8 mouse cellular contexts compared by ENCODE assay signal in genomic region chr3:84324478-84324877, GRCm38 (mm10). TPM values are rescaled to one million over a fixed set of nuclear protein-coding genes. Genes with fewer than 3 reads are reported as not detected.
DNase-seq lines count a peak whose midpoint lies in the region; ATAC-seq and TF ChIP-seq lines count a peak whose summit lies in the region.

No protein-coding gene starts in this region.

- WGBS in kidney, embryonic 14.5 days: 23% methylated on average over 3 of the region's 3 CpGs
- WGBS in liver, embryonic 14.5 days (ENCODE audit: insufficient replicate concordance): 4% methylated on average over 3 of the region's 3 CpGs

- peak overlapping the region; percentile 83 for H3K27ac ChIP-seq in kidney, embryonic 14.5 days (ENCODE audit: low read depth, low read length)
- H3K27ac ChIP-seq in liver, embryonic 14.5 days: no peak overlapping the region

- peak overlapping the region; percentile 25; the same call in 1 of the 2 replicates for H3K4me2 ChIP-seq in kidney, embryonic 14.5 days (replicated peaks; ENCODE audit: low read depth, low read length)
- H3K4me2 ChIP-seq in liver, embryonic 14.5 days (ENCODE audit: low read depth): peak overlapping the region; percentile 14

- no peaks in the 10 kb centered on the region for H3K4me1 ChIP-seq in kidney, embryonic 14.5 days (ENCODE audit: control insufficient read depth, insufficient read depth, low read length)
- peaks cover 0 to 13% of the 10 kb centered on the region in 2 experiments; a peak in 2 of 4 replicates for H3K4me1 ChIP-seq in liver, embryonic 14.5 days (replicated peaks; ENCODE audit: control insufficient read depth in 2 of 2, insufficient read depth in 2 of 2, low read length in 1 of 2)

- no peaks in the 10 kb centered on the region for H3K27me3 ChIP-seq in kidney, embryonic 14.5 days (ENCODE audit: control insufficient read depth, insufficient read depth, low read length)
- H3K27me3 ChIP-seq in liver, embryonic 14.5 days (ENCODE audit: control insufficient read depth, insufficient read depth, low read length): no peaks in the 10 kb centered on the region

- no peaks in the 10 kb centered on the region for H3K36me3 ChIP-seq in kidney, embryonic 14.5 days (ENCODE audit: control insufficient read depth, insufficient read depth, low read length)
- H3K36me3 ChIP-seq in liver, embryonic 14.5 days (replicated peaks; ENCODE audit: control insufficient read depth, insufficient read depth, low read depth): no peaks in the 10 kb centered on the region

- peak overlapping the region; percentile 18; the same call in 1 of the 2 replicates for H3K9ac ChIP-seq in kidney, embryonic 14.5 days (ENCODE audit: low read depth, low read length)
- H3K9ac ChIP-seq in liver, embryonic 14.5 days (replicated peaks): no peak overlapping the region

- TF ChIP-seq CTCF in liver, embryonic 14.5 days (IDR thresholded peaks at IDR 0.05; ENCODE audit: low read depth): no peak

- no peak for TF ChIP-seq EP300 in liver, embryonic 14.5 days (IDR thresholded peaks at IDR 0.05; ENCODE audit: low read depth)

- no peak for DNase-seq in kidney, adult 11 months
- DNase-seq in NIH3T3 (ENCODE audit: low read depth): peak; percentile 77
- DNase-seq in induced T-regulatory cell, adult 2 months (ENCODE audit: low read depth): peak; percentile 73
- DNase-seq in liver, embryonic 14.5 days (ENCODE audit: low read depth in 3 of 3, low spot score in 3 of 3): no peak
- no peak for DNase-seq in natural killer cell, adult 2 months (ENCODE audit: low spot score in 2 of 2)
- DNase-seq in cerebellum, postnatal 14 days: no peak
- DNase-seq in testis, postnatal 14 days (ENCODE audit: low spot score): no peak

- ATAC-seq in kidney, embryonic 14.5 days (ENCODE audit: low FRiP score, low TSS enrichment): no peak
- peak; percentile 48; the same call in 1 of the 2 replicates for ATAC-seq in liver, embryonic 14.5 days (ENCODE audit: insufficient read depth)

- H3K9me3 ChIP-seq in kidney, embryonic 14.5 days (ENCODE audit: control insufficient read depth, low read length): no peaks in the 10 kb centered on the region
- H3K9me3 ChIP-seq in liver, embryonic 14.5 days (ENCODE audit: control insufficient read depth, low read length): no peaks in the 10 kb centered on the region

- H3K4me3 ChIP-seq in kidney, embryonic 14.5 days (ENCODE audit: low read length): no peak overlapping the region
- no peak overlapping the region for H3K4me3 ChIP-seq in liver, embryonic 14.5 days (ENCODE audit: insufficient read depth in 1 of 2, low read depth in 2 of 2, low read length in 2 of 2)

RNA-seq across cellular contexts. Expression of gene Trim2, which starts 17.8 kb away (rescaled TPM):
- polyA plus RNA-seq in kidney, embryonic 14.5 days (2014; fragmentation: Nextera tagmentation; extraction: Ambion mirVana): 21.6 and 32.6 TPM in 2 replicates
- 2.1 and 2.5 TPM in 2 replicates for polyA plus RNA-seq in liver, embryonic 14.5 days (2012; rRNA removed)
- 3.5 and 4.7 TPM in 2 replicates for polyA plus RNA-seq in liver, embryonic 14.5 days (2014; fragmentation: Nextera tagmentation; extraction: Ambion mirVana)

Comparison
In these comparisons a context has a peak if more than half of its experiments do, and no peak if none do; other contexts are left out.
1. DNase-seq: peak in NIH3T3 (single experiment) and induced T-regulatory cell, adult 2 months (single experiment); none in kidney, adult 11 months (single experiment), liver, embryonic 14.5 days (0 of 3), natural killer cell, adult 2 months (0 of 2), cerebellum, postnatal 14 days (0 of 2) and testis, postnatal 14 days (single experiment).